Mouse (Mus musculus) kidney, adult 2 months (tissue): ENCODE measurements around the gene Clptm1.
A peak's percentile ranks its signal among the peaks of the same experiment; 100 is the strongest.

Source experiments
- CTCF ChIP-seq: fragments of 200-500 bp; conservative IDR thresholded peaks from 2 replicates; pipeline ENCODE4 v1.5.1; 2011; ENCODE audit warnings: low read depth, mild to moderate bottlenecking, control low read depth, low read length, moderate library complexity, mixed read lengths; ENCODE audit not compliant: insufficient read depth, insufficient read length
- POLR2A ChIP-seq: fragments of 200-500 bp; IDR thresholded peaks from one replicate; pipeline ENCODE4 v1.6.1; 2011; ENCODE audit warnings: low read depth, low read length, control low read depth

DNA sequence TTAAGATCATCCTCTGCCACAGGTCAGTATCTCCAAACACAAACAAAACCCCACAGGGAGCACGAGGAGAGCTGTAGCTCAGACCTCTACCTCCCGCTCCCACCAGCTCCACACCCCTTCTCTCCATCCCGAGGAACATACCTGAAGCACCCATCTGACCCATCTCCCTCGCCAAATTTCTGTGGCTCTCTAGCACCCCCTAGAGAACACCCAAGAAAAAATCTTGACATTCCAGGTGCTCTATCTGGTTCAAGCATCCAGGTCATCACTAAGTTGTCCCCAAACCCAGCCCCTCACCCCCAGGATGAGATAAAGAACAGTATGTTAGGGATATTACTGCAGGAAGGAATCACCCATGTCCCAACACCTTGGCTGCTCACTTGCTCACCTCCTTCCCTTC lies 48.4 kb upstream of the Clptm1 start:
- TF ChIP-seq POLR2A: no peak
- peak; percentile 51 for TF ChIP-seq CTCF
